Mouse (Mus musculus): ENCODE results near the gene Aox4.

DNA sequence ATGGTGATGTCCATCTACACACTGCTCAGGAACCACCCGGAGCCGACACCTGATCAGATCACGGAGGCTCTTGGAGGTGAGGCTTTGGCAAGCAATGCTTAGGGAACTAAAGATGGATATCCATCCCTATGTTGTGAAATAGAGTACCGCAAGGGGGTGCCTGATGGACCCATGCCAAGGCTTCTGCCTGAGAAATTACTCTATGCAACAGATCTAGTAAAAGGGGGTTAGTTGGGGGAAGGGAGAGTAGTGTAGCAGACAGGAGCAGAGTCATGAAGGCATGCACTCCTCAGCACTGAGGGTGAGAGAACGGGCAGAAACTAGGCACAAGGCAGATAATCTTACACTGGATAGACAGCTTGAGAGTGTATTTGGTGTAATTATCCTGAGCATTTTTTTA lies 11.7 kb downstream of the Aox4 start:
- TF ChIP-seq POLR2A (IDR thresholded peaks at IDR 0.05; ENCODE audit: extremely low read depth, insufficient read depth, low read length) (no peak), CTCF (IDR thresholded peaks at IDR 0.05; ENCODE audit: extremely low read depth, insufficient read depth, low read length) (no peak)
